Mouse (Mus musculus) adrenal gland (tissue): Measurements from ENCODE around the gene Pde11a.

Experiments
- intact Hi-C: fragments of 180-260 bp; cut with DNase I; formaldehyde crosslinking; loops from one replicate; pipeline ENCODE4 v1.15.1; 2025

Gene Pde11a

DNA sequence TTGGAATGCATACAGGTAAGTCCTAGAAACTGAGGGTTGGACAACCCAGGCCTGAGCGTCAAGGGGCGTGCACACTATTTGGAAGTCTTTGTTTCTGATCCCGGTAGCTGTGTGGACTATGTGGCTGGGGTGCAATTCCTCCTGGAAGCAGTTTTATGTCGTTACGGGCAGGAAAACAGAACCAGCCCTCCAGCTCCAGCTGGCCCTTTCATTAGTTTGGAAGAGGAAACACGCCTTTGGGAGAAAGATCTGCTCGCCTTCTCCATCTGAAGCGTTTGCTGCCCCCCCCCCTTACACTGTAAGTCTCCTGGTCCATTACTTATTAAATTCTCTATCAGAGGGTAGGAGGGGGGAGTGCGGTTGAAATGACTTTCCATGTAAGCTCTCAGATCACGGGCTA, 279.0 kb downstream of the Pde11a start:
- intact Hi-C loops = no loop called here

GRCm38 (mm10) chr2:76058661-76059467, 279.7 kb downstream of the Pde11a start:
- intact Hi-C loops = no loop called here

GRCm38 (mm10) chr2:76057555-76057954, 281.0 kb downstream of the Pde11a start:
- intact Hi-C loops = no loop called here

GRCm38 (mm10) chr2:76053748-76054331, 284.7 kb downstream of the Pde11a start:
- intact Hi-C loops = no loop called here

- intact Hi-C loops = no loop called here
Measured at GRCm38 (mm10) chr2:76052897-76053505, 285.6 kb downstream of the Pde11a start.

DNA sequence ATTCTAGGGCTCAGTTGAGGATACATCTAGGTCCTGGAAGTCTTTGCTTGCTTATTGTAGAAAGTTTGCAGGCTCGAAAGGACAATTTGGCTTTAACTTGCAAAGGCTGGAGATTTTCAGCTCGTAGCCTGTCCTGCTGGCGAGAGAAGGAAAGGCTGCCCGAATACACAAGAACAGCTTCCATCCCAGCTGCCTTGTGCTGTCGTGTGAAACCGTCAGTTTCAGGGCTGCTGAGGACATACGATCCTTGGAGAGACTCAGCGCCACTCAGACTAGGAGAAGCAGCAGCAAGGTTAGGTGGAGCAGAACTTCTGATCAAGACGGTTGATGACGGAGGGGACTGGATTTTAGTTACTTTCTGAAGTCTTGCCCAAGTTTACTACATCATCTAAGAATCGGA, 287.2 kb downstream of the Pde11a start:
- intact Hi-C loops = no loop called here

GRCm38 (mm10) chr2:76050911-76051310, 287.7 kb downstream of the Pde11a start:
- intact Hi-C loops = no loop called here

- intact Hi-C loops = no loop called here
Measured at GRCm38 (mm10) chr2:76050092-76050491, 288.5 kb downstream of the Pde11a start.

DNA sequence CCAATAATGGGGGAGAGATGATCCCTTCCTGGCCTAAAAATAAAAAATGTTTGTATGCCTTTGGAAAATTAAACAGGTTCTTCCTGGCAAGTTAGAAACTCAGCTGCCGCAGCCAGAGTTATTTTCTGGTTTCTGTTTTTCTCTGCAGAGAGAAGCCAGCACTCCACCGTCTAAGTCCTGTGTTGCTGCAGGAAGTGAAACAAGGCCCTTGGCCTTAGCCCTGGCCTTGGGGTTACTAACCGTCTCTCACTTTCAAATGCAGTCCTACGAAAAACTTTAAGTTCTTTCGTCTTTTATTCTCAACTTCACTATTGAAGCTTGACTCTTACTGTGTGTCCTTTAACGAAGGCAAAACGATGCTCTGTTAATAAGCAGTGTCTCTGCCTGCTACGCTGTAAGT, 289.0 kb downstream of the Pde11a start:
- intact Hi-C loops = no loop called here

DNA sequence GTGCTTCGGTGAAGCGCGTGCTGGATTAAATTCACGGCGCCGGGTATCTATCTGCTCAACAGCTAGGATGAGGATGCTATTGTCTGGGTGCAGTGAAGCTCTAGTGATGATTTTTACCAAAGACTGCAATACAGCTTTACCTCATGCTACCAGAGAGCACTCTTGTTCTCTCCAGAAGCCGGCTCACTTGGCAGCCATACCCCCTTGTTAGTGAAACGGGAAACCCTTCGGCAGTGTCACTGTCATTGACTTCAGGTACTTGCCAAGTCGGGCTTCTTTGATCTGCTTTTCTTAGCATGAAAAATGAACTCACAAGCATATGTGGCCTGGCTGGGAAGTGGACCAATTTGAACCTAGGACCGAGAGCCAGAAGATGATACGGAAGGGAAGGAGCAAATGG, 290.8 kb downstream of the Pde11a start:
- intact Hi-C loops = no loop called here

DNA sequence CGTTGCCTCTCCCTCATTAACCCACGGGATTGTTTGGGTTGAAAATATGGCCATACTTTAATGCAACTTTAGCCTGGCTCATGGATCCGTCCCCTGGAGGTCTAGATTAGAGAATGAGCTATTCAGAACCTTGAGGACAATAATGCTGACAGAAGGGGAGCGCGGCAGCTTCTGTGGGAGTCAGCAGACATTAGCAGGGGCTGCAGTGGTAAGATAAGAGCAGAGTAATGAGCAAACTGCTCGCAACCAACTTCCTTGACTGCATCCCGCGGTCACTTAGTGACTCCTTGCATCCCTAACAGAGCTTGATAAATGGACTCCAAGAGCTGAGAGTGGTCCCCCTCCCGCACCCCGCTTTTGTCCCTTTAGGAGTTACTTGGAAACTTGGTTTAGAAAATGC, 296.4 kb downstream of the Pde11a start:
- intact Hi-C loops = no loop called here

- intact Hi-C loops = no loop called here
Measured at GRCm38 (mm10) chr2:76040116-76040515, 298.5 kb downstream of the Pde11a start.

DNA sequence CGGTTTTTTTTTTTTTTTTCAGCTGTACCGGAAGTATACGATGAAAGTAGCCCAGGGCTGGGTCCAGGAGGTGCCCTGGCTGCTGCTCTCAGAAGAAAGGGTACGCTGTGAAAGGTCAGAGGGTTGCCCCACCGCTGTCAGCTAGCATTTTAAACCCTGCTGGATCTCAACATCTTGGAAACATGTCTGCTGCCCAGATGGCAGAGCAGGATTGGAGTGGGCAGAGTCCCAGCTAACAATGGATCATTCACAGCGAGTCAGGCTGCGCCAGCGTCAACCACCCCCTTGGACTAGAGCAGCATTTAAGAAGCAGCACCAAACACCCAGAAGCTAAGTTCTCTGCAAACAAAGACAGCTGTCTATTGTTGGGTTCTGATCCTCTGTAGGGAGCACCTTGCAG, 308.5 kb downstream of the Pde11a start:
- intact Hi-C loops = no loop called here

DNA sequence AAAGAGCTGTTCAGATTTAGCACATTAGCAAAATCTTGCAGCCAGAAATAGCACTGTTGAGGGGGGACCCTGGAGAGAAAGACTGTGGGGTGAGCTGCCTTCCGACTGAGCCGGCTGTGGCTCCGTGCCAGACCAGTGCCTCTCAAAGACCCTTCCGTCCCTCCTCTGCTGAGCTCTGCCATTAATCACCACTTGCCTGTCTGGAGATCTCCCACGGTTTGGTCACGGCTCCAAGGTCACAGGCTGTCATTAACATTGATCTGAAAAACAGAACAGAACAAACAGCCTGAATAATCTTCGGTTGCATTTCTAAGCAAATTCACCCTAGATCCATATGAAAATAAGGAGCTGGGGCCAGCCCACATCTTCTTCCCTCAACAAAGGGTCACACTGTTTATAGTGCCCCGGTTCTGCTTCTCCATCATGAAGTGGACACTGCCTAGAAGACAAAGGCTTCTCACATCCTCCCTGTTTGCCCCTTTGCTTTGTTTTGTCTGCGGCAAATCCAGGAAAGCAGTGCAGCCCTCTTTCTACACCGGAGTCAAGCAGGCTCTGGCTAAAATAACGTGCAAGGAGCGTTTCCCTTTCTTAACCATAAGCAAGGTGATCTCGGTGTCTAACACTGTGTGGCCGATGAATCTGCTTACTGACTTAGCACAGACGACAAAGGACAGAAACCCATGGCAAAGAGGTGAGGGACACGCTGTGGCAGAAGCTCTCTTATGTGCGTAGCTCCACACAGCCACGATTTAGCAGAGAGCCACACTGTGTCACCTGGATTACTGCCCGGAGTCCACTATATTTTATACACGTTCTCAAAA, 309.3 kb downstream of the Pde11a start:
- intact Hi-C loops = no loop called here

- intact Hi-C loops = no loop called here
Measured at GRCm38 (mm10) chr2:76016890-76017289, 321.7 kb downstream of the Pde11a start.

- intact Hi-C loops = no loop called here
Measured at GRCm38 (mm10) chr2:76016136-76016535, 322.4 kb downstream of the Pde11a start.

DNA sequence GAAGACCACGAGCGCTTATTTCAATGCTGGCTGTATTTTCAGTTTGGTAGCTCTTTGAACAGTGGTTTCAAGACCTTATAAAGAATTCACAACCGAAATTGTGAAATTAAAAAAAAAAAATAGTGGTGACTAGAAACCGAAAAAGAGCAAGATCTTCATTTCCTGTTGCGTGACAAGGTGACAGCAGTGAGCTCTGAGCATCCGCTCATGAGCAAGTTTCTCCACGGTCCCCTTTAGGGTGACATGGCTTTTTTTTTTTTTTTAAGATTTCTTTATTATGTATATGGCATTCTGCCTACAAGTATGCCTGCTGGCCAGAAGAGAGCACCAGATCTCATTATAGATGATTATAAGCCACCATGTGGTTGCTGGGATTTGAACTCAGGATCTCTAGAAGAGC, 323.1 kb downstream of the Pde11a start:
- intact Hi-C loops = no loop called here

GRCm38 (mm10) chr2:76014659-76015058, 323.9 kb downstream of the Pde11a start:
- intact Hi-C loops = no loop called here

DNA sequence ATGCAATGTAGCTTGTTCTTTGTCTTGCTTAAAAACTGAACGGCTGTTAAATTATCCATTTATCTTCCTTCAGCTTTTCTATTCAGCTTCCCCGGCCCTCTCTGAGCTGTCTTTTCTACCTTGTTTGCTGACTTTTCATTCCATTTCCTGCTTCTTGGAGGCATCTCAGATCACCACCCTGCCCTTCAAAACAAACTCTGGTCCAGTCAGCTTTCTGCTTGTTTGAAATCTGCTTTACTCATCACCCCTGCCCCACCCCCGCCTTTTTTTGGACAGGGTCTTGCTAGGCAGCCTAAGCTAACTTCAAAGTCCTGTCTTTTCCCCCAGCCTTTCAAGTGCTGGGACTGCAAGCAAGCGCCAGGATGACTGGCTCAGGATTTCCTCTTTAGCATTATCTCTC, 332.4 kb downstream of the Pde11a start:
- intact Hi-C loops = no loop called here

GRCm38 (mm10) chr2:76002899-76003298, 335.7 kb downstream of the Pde11a start:
- intact Hi-C loops = no loop called here

GRCm38 (mm10) chr2:76001392-76001791, 337.2 kb downstream of the Pde11a start:
- intact Hi-C loops = no loop called here

DNA sequence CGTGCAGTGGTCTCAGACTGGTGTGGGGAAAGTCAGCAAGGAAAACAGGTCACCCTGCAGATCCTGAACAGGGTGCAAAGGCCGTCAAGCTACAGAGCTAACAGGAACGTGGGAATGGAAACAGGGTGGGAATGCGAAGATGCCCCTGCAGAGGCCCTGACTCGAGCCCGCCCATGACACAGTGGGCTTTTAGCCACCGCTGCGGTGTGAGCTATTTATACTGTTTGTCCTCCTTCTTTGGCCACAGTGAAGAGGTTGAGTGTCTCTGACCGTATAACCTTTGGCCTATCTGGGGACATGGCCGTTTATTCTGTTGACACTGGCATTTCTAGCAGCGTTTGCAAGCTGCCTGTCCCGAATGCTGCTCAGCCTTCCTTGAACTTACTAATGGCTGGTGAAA, 338.9 kb downstream of the Pde11a start:
- intact Hi-C loops = no loop called here
